Mouse (Mus musculus) mouse trophoblast stem cell (cell line): ENCODE data around the gene Map3k20.

Experiments
- in situ Hi-C, 2 experiments: fragments of 300-500 bp; cut with MseI, MboI; formaldehyde crosslinking; loops; 2 replicates in 1 of 2; 3 replicates in 1 of 2; pipeline ENCODE4 v1.15.1; 2025

The Map3k20 gene

DNA sequence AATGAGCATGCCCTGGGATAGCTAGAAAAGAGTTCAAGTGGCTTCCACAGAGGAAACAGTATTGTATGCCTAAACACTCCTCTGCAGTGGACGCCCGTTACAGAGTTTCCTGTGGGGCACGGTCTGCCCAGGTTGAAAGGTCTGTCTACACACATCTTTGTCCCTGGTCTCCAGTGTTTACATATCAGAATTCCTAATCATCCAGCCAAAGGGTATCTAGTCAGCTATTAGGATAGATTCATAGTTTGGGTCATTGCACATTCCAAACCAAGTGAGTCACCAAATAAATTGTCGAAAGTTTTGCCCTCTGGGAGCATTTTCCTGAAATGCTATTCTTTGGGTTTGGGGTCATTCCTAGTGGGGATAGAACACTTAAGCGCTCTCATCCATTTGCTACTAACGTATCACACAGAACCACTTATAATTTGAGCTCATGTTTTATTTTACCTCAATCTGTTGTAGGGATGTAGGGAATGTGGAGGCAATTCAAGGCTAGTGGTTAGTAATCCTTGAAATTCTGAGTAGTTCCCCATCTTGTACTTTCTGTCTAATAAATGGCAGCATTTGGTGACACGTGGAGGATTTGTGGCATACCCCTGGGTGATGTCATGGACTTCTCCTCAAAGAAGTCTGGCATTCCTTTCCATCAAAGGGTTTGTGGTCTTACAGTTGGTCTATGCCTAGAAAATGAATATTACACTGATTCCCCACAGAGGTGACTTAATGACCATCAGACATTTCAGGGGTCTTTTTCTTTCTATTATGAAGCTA lies 33.8 kb downstream of the Map3k20 start:
- in situ Hi-C loops, result no loop called here

DNA sequence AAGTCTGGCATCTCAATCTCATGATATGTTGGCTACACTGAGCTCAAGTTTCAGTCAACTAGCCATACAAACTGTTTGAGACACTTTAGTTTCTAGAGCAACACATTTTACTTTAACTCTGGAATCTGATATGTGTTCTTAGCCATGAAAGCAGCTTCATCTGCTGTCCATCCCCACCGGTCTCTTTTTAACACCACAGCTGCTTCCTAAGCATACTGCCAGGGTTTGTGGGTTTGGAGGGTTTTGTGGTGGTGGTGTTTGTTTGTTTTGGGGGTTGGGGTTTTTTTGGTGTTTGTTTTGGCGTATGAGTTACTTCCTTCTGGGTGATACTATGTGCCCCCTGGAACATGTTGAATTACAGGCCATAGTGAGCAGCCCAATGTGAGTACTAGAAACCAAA lies 35.2 kb downstream of the Map3k20 start:
- in situ Hi-C loops, result no loop called here

DNA sequence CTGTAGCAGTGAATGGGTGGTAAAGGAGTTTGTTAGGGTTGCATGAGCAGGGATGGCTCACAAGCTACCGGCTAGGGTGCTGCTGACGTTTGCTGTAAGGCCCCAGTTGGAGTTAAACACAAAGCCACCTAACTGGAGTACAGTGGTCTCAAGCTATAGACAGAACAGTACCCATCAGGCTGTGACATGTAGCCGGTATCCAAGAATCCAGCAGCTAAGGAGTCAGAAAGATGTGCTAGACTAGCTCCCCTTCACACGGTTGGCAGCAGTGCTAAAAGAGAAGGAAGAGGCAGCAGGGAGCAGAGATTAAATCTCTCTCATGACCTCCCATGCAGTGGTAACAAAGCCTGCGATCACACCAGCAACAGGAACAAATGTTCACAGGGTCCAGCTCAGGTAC lies 36.2 kb downstream of the Map3k20 start:
- in situ Hi-C loops, result no loop called here

DNA sequence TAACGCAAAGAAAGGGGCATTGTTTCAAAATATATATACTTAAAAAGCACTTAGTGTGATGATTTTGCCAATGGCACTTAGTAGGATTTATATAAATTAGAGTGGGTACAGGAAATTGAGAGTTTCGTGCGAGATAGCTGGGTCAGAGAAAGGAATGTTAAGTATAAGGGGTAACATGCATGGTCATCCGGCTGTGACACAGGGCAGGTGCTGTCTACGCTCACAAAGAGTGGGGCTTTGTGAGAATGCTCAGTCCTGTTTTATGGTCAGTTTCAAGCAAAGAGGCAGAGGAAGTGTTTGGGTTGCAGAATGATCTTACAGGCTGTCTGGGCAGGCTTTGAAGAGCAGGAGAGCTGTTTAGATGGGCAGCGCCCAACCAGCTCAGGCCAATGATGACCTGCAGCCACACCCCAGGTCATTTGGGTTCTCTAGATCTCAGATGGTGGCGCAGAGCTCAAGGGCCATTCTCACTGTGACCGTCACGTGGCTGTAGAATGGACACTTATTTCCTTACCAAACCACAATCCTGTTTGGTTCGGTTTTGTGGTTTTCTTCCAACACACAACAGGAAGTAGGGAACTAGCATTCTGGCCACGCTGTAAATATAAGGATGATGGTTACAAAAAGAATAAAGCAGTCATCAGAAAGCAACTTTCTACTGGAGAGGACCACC lies 37.4 kb downstream of the Map3k20 start:
- in situ Hi-C loops, result no loop called here

DNA sequence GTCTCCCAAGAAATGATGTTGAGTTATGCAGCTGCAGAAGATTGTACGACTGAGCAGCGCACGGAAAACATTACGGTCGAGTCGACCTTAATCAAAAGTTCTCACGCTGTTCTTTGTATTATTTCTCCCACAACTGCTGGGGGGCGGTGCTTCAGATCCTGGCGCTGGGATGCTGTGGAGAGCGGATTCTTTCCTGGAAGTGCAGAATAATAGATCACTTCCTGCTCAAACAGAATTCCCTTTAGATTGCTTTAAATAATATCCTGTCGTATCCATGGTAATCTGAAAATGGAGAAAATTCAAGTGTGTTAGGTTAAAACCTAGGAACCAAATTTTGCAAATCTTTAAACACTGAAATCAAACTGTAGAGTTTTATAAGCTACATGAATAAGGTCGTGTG lies 39.0 kb downstream of the Map3k20 start:
- in situ Hi-C loops, result no loop called here

DNA sequence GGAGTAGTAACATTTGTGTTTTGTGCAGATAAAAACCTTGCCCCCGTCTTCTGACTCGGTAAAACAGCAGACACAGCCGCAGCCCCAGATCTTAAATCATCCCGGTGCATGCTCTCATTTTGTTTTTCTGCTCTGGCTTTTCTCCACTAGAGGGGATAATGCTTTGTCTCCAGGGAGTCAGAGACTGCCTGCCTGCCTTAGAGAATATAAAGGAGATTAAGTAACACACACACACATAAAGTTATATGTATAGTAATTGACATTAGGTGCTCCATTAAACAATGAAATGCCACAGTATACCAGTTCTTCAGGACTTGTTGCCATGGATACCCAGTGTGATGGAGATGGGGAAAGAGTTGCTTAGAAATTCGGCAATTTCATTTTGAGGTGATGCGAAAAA lies 41.1 kb downstream of the Map3k20 start:
- in situ Hi-C loops, result no loop called here

DNA sequence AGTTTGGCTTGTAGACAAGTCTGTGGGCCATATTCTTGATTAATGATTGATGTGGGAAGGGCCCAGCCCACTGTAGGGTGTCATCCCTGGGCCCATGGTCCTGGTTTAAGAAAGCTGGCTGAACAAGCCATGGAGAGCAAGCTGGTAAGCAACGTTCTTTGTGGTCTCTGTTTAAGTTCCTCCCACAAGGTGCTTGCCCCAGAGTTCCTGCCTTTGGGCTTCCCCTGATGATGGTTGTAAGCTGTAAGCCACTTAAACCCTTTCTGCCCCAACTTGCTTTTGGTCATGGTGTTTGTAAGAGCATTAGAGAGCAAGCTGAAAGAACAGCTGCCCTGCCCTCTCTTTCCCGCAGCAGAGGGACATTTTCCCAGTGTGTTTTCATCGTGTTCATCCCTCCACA lies 43.0 kb downstream of the Map3k20 start:
- in situ Hi-C loops, result no loop called here

DNA sequence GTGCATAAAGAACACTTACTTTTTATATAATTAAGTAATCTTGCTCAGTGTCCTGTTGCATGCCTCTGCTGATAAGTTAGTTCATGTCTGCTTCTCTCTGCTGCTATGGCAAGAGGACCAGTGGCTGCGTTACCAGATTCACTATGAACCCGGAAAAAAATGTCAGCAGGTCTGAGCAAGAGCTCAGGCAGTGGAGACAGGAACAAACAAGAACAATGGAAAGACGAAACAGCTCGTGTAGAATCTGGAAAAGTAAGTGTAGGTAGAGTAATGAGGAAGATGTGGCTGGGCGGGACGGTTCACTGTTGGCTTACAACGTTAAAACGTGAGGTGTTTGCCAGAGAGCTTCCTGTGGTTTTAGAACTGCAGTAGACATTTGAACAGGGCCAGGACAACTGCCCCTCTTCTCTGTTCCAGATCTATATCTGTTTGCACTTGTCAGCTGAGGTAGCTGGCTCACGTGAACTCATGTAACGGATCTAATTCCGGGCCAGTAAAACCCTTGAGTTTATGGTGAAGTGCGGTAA lies 45.6 kb downstream of the Map3k20 start:
- in situ Hi-C loops, result no loop called here

DNA sequence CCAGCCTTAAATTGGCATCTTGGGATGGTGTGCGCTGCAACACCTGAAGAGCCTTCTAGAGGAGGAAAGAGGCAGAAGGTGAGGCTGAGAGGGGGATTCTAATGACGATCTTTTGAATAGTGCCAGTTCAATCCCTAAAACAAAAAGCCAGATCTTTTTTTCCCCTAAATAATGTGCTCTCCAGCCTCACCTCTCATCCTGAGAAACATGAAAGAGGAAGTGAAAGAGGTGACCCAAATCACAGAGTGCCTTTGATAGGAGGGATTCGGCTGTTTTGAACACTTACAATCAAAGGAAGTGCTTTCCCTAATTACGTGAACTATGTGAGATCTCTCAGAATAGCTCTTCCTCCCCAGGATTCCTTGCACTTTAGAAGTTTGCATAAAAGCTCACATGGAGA lies 46.6 kb downstream of the Map3k20 start:
- in situ Hi-C loops, result no loop called here

DNA sequence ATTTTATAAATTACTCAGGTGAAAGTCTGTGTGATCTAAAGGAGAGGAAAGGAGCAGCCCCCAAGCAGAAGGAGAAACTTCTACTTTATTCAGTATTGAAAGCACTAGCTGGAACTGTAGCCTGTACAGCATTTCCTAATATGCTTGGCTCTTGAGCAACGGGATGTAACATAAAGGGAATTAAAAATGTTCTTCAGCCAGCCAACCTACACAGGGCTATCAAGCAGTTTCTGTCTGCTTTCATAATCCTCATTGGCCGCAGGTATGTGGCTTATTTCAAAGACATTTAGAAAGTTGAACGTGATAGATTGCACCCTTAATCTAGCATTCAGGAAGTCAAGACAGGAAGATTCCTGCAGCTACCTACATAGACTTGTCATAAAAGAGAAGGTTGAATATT lies 47.8 kb downstream of the Map3k20 start:
- in situ Hi-C loops, result no loop called here

DNA sequence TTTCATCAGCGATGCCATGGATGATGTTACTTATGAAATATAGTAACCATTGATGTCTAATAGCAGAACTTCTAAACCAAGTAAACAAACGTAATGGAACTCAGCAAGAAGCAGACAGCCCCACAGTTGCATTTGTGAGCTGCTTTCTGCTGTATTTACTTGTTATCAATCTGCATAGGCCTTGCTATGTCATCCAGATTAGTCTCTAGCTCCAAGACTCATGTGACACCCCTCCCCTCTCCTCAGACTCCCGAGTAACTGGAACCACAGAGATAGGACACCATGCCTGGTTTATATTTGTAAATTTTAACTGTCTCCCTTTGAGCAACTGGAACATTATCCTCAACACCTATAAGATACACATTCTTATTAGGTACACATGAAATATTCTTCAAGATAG lies 51.4 kb downstream of the Map3k20 start:
- in situ Hi-C loops, result no loop called here

DNA sequence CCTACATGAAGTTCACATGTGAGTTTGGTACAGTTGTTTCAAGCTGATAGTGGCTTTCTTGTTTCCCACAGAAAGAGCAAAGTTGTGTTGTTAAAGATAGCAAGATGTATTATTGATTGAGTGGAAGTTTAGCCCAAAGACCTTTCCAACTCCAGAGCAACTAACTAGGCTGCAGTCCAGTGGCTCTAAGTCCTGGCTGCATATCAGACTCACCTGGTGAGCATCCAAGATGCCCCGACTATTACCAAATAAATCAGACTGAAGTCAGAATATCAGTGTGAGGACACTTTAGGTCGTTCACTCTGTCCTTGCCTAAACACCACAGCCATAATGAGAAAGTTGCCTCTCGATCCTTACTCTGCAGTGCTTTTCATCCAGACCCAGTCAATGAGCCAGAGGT lies 59.8 kb downstream of the Map3k20 start:
- in situ Hi-C loops, result no loop called here

DNA sequence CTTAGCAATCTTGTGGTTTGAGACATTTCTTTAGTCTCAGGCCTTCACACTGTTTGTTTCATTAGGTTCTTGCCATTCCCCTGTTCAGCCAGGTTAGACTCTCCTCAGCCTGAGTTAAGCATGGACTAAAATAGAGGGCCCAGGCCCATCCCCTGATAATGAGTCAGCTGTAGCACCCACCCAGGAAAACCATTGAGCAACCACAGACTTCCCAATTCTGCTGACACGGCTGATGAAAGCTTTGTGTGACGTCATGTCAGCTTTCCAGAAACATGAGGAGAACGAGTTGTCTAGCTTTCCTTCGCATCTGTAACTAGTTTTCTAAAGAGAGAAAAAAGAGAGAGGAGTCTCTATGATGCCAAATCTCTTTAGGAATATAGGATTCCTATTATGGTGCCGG lies 65.9 kb downstream of the Map3k20 start:
- in situ Hi-C loops, result no loop called here

DNA sequence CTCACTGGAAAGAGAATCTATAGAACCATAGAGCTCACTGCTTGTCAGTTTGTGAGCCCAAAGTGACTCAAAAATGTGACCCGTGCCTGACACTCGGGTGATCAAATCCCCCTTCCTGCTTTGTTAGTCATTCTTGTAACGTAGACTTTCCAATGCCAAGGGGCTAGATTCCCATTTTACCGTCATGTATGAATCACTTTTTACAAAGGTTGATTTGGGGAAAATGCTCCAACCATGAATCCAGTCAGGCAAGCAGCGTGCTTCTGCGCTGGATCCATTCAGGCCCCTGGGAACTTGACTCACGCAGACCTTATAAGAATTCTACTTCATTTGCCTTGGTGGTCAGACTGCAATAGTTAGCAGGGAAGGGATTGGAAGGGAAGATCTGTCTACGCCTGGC lies 66.3 kb downstream of the Map3k20 start:
- in situ Hi-C loops, result no loop called here

DNA sequence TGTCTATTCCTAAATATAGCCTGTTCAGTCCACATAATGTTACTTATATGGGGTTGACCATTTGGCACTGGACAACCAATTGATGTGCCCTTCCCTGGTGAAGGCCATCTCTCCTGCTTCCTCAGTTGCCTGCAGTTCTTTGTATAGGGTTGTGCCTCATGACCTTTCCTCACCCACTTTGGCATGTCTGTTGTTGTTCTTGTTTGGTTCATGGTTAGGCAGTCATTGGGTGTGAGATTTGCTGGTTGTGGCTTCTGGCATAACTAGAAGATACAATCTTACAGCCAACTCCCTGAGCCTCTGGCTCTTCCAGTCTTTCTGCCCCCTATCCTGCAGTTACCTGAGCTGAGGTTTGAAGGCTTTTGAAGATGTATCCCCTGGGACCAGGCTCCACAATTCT lies 67.3 kb downstream of the Map3k20 start:
- in situ Hi-C loops, result no loop called here

DNA sequence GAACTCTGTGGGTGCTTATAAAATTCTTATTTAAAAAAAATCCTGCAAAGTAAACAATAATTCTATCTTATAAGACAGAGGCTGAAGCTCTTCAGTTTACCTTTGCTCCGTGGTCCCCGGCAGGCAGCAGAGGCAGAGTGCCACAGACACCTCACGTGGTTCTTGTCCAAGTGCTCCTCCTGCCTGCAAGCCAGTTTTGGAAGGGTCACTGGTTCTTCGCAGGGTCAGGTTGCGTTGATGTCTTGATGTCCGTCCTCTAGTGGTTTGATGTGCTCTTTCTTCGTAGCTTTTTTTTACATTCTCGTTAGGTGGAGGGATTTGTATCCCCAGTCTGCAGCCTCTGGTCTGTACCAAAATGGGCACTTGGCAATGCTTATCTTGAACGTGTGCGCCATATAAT lies 71.0 kb downstream of the Map3k20 start:
- in situ Hi-C loops, result no loop called here

DNA sequence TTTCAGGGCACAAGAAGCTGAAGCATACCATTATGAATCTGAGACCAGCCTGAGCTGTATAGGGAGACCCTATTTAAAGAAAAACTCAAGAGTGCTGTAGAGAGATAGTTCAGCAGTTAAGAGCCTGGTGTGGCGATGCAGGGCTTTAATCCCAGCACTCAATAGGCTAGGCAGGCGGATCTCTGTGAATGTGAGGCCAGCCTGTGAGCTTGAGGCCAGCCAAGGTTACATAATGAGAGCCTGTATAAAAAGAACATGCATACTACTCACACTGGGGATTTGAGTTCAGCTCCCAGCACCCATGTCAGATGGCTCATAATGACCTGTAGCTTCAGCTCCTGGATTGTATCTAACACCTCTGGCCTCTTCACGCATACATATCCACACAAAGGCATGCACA lies 76.1 kb downstream of the Map3k20 start:
- in situ Hi-C loops, result no loop called here

DNA sequence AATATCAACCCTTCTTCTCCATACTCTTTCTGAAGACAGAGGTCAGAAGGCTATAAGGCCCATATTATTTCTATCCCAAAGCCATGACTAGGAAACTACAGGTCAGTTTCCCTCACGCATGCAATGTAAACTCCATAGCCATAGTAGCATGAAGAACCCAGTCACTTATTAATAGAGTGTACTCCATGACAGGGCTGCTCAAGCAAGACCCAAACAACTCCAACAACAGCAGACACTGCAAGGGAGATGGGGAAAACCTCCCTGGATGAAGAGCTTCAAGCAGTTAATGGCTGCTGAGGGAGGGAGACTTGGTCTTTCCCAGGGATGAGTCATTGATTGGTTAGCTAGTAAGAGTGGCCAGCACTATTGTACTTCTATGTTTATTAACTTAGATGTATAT lies 78.0 kb downstream of the Map3k20 start:
- in situ Hi-C loops, result no loop called here

DNA sequence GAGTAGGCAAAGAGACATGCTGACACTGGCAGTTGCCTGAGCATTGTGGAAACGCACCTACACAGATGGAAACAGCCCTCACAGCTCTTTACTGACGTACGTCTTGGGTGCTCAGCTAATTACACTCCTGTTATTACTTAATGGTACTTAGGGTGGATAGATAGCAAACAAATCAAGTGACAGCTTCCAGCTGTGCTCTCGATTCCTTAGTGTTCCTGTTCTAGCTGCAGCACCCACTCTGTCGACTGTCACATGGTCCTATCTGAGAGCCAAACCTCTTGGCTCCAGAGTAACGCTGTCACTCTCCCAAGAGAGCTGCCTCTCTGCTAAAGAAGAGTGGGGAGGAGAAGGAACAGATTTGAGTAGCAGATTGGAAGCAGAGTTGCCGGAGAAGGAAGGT lies 80.5 kb downstream of the Map3k20 start:
- in situ Hi-C loops, result no loop called here

DNA sequence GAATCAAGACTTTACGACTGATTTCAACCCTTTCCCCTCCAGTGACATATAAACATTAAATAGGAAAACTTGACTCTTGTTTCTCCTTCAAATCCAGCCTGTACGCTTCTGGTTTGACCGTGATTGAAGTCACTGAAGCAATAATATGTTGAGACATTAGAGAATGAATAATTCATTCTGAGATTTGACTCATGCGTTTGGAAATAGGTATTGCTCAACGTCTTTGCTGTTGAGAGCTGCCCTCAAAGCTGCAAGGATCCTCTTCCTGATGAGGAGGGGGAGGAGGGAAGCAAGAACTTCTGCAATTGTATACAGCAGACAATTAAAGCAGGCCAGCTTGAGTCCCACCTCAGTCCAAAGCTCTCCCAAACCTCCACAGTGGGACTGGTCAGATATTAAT lies 81.1 kb downstream of the Map3k20 start:
- in situ Hi-C loops, result no loop called here

DNA sequence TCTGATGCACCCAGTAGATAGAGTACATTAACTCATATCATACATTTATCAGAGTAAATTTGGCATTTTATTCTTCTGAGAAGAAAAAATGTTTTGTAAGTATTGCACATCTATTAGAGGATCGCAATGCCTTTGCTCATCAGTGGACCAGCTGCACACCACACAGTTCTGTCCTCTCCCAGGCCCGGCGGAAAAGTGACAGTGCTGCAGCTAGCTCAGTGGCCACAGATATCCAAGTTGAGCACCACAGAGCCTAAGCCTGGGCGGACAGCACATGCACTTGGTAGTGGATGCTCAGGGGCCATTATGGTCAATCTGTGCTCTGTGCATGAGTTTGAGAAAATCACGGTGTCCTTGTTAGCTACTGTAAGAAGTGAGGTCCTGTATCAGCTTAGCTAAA lies 82.4 kb downstream of the Map3k20 start:
- in situ Hi-C loops, result no loop called here

DNA sequence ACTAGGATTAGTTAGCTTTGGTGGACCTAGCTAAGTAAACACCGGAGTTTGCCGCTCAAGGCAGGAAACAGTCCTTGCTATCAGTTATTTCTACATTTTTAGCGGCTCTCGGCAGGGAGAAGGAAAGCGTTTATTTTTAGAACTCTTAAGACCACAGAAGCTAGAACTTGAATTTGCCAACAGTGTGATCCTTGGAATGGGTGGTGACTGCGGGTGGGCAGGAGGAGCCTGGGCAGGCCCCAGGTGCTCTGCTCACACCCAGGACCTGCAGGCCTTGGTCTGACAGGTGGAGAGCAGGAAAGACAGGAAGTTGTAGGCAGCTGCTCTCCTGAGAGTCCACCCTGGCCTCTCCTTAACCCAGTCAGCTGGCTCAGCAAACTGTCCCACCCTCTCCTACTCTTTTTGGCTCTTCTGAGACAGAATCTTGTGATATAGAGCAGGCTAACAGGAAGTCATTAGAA lies 83.7 kb downstream of the Map3k20 start:
- in situ Hi-C loops, result no loop called here

DNA sequence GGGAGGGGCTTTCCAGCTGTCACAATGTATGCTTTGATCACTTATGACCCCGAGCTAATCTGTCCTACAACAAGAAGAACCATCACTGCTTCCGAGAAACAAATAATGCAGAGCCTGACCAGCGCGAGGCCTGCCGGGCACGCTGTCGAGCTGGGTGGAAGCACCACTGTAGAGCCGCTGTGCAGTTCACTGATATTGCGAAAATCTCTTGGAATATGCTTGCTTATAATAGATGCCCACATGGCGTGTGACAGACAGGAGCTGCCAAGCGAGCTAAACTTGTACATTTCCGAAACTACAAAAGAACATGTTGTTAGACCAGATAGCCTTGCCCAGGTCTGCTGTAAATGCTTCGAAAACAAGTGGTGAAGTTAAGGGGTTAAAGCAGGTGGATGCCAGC lies 86.7 kb downstream of the Map3k20 start:
- in situ Hi-C loops, result no loop called here
